Mouse (Mus musculus) gastrocnemius, postnatal 4 days (tissue): Measurements from ENCODE around the gene Mia3. TPM values are rescaled to one million over a fixed set of nuclear protein-coding genes. Genes with fewer than 3 reads are reported as not detected.
"Not testable (repeated sequence)": the region's sequence is repeated elsewhere in the genome, so short reads cannot be mapped to it uniquely, and the experiment has no call there.

ENCODE experiments used
- DNase-seq, 2 experiments: peaks; one replicate each; pipeline ENCODE4 v3.0.0; 2021 to 2022; ENCODE audit warnings: low spot score in 2 of 2, mixed read lengths in 2 of 2
- long read RNA-seq, 2 experiments: library from polyadenylated mRNA; stranded (forward); transcript quantifications; one replicate each; pipeline ENCODE4 v2.0.0; 2021
- total RNA-seq, 2 experiments: library from RNA; stranded (reverse); gene quantifications; 2 replicates each; pipeline ENCODE4 v1.2.3; 2021

Gene Mia3
- total RNA-seq, result 100 to 1,000 TPM; 140 to 149 TPM
- long read RNA-seq, experiment 1, partial matches to known transcripts, result 1 of 5 reads
- long read RNA-seq, experiment 1, other reads (novel, unspliced or antisense), result 4 of 5 reads
- long read RNA-seq, experiment 2, partial matches to known transcripts, result 1 of 9 reads
- long read RNA-seq, experiment 2, other reads (novel, unspliced or antisense), result 8 of 9 reads

DNA sequence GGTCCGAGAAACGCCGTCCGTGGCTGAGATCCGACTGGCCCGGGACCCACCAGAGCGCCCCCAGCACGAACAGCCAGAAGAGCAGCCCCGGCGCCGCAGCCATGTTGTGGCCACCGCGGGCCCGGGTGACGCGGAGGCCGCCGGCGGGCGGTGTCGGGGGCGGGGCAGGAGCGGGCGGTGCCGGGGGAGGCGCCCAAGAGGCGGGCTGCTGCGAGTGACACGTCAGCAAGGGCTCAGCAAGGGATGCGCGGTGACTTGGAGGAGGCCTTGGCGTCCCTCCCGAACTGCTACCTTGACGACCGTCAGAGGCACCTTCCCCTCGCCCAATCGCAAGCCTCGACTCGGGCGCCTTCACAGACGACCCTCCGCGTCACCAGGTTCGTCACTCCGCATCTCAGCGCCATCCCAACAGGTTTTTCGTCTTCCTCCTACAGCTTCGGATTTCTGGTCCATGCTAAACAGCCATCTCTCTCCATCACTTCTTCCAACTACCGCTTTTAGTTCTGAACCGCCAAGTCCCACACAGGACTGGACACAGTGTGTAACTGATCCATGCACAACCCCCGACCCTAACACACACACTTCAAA is at the start of gene Mia3:
Mia3 (minus strand) TSS at position 127 of the 588 bp plus-strand sequence.
- peak; percentile 93 to 94 for DNase-seq

DNA sequence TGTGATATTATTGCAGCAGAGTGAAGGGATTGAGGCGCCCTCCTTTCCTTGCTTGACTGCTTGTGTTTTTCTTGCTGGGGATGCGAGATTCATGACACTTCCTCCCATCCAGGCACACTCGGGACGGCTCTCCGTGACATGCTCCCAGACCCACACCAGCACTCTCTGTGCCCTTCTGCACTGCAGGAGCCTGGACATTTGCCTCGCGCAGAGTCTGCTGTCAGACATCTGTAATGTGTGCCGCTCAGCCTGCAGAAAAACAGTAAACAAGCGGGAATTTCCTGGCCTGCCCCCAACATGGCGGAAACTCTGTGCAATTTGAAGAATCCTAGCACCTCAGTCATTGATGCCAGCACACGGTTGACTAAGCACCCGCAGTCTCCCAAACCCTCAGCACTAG is 48.5 kb upstream of the Mia3 start, which contains the start of gene Hhipl2:
Hhipl2 (plus strand) TSS at position 343 of the 400 bp plus-strand sequence.
- no peak for DNase-seq

DNA sequence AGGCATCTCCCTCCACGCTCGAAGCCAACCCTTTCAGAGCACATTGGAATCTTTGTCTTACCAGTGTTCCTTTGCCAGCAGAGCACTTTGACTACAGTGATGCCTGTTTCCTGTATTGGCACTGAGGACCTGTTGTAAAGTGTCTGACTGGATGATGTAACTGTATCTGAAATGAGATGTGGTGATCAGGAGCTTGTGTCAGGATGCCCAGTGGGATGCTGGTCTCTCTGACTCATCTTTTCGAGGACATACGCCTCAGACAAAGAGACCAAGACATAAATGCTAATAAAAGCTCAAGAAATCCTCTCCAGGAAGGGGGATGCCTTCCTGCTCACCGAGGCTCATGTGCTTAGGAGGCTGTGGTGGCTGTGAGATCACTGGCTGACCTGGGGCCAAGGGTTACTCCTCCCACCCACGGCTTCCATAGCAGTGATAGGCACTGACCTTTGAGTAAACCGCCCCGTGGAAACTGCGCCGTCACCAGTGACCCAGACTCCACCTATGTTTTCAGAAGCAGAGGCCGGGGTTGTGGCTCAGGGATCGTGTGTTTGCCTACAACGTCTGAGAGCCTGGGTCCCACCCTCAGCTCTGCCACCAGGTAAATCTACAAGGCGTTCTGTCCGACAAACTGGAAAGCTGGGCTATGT is 44.9 kb upstream of the Mia3 start:
- DNase-seq, result no peak

DNA sequence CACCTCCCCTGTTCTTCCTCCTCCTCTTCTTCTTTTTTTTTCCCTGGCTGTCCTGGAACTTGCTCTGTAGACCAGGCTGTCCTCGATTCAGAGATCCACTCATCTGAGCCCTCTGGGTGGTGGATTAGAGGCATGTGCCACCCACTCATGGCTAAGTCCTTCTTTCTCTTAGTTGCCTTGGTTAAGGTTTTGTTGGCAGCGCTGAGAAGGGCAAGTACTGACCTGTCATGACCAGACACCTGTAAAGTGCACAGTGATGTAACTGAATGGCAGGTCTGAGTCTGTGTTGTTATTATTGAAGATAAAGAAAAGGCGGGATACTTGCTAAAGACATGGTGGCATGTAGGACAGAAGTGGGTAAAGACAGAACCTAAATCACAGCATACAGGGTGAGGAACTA is 34.0 kb upstream of the Mia3 start:
- no peak for DNase-seq

DNA sequence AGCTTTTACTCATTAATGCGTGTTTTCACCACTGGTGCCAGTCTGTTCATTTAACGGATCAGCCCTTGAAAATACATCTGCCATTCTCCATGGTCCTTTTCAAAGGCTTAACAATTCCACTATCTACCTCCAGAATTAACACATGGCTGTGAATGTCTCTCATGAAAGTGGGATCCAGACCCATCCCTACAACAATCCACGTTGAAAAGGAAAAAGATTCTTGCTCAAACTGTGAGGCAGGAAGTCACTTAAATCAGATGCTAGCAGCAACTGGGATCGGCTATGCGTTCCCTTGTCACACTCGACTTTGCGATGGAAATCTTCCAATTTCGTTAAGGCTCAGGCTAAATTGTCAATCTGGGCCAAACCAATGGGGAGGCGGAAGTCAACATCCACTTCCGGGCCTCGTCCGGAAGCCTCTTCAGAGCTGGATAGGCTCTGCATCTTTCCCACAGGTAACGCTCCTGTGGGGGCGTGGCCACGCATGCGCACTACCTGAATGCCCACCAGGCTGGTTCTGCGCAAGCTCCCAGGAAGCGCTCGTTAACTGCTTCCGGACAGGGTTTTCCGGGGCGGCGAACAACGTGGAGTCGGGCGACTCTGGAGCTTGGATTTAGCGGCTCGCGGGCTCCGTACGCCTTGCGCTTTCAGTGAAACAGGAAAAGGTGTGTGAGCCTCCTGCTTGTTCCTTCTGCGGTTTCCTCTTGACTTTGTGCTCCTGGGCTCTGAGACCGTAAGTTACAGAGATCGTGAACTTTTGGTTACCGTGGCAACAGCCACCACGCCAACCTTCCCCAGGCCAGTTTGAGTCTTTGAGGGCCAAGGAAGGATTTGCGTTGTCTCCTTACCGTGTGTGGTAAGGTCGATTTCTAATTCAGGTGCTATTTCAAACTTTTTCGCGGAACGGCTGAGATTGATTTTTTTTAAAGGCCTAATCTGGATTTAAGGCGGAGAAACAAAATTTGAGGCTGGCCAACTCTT is 19.4 kb upstream of the Mia3 start, which contains the start of gene Taf1a:
Taf1a (plus strand) TSS at position 556 of the 981 bp plus-strand sequence.
- DNase-seq, result peak; percentile 73 to 87

DNA sequence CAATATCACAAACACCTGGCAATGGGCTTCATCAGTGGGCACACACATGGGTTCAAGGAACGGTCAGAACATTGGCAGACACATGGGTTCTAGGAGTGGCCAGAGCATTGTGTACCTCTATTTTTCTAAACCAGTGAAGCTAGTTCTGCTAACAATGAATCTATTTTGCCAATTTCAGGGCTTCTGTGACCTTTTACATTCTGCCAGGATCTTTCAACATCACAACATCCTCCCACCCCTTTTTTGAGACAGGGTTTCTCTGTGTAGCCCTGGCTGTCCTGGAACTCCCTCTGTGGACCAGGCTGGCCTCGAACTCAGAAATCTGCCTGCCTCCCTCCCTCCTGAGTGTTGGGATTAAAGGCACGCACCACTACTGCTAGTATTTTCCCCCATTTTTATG is 18.1 kb upstream of the Mia3 start:
- DNase-seq, result not testable (repeated sequence)

DNA sequence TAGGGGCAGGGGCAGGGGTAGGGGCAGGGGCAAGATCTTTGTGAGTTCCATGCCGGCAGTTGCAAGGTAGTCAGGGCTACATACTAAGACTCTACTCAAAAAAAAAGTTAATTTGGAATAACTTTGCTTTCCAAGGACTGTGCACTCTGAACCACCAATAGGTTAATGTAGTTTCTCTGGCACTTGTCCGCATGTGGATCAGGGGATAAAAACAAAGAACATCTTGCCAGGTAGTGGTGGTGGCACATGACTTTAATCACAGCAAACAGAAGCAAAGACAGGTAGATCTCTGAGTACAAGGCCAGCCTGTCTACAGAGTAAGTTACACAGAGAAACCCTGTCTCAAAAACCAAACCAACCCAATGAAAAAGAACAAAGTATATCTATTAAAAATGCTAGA is 13.3 kb upstream of the Mia3 start:
- DNase-seq, result no peak

DNA sequence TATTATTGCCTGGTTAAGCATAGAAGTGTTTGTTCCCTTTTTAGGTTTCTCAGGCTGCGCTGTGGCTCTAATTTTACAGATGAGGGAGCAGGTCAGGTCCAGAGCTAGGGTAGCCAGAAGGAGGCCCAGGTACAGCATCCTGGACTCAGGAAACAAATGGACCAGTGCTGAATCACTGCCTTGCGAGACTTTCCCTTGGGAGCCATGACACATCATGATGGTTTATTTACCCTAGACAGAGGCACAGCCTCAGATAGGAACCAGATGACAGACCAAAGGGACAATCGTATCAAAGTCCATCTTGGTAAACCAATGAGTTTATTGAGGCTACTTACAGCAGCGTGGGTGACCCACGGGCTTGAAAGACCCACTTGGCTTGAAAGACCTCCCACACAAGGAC is 12.5 kb upstream of the Mia3 start:
- DNase-seq, result no peak

DNA sequence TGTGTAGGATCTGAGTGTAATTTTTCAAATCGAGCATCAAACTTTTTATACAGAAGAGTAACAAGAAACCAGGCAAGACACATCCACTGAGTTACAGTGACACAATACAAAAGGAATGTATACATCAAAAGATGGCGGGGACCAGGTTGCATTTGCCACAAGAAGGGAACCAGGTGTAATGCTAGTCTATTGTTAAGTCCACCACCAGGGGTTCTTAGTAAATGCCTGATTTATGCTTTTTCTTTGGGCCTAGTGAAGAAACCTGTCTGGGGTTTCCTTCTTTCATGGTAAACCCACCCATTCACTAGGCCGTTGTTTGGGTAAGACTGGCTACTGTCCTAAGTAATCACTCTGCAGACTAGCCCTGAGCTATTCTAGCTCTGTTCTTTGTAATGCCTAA is 10.0 kb upstream of the Mia3 start:
- not testable (repeated sequence) for DNase-seq

DNA sequence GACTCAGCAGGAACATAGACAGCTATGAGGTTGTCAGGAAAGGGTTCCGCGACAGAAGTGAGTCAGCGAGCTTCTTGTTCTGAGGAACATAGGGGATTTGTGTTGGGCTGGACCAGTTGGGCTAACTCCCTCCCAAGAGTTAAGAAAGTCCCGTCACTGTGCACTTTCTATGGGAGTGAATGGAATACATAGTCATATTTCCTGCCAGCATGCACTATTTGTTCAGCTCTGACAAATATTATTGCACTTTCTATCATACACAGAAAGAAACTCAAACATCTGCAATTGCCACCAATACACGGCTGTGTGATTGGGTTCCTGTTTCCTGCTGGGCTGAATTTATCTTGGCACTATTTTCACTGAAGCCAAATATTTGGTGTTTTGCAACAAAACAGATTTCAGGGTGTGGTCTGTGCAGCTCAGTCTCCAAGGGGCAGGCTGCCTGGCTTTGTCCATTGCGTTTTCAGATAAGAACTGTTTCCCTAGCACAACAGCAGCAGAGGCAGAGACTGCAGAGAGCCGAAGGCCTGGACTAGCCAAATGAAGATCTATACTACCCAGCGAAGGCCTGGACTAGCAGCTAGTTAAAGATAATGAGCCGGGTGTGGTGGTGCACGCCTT is 9.1 kb upstream of the Mia3 start:
- no peak for DNase-seq

DNA sequence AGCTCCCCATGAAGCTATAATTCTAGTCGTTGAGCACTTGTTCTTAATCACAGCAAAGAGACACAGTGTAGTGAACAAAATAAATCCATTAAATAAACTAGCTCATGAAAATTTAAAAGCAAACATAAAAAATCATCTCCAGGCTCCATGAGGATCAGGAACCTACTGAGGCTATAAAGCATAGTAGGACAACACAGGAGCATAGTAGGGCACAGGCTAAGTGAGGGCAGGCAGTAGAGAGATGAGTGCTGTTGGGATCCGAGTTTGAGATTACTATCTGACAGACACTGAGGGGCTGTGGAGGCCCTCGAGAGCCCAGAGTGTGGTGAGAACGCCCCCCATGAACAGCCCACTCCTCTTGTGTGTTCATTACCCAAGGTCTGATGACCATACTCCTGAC is 7.7 kb upstream of the Mia3 start:
- DNase-seq, result no peak

DNA sequence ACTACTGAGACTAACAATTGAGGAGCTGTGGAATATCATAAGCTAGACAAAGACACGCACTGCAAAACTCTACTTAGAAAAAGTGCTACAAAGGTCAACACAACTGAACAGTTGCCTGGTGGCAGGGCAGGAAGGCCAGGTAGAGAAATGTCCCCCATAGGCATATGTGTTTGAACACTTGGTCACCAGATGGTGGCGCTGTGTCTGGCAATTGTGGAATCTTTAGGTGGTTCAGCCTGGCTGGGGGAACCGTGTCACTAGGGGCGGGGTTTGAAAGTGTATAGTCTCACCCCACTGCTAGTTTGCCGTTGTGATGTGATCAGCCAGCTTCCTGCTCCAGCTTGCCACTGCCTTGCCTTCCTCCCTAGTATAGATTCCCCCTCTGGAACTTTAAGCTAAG is 5.4 kb upstream of the Mia3 start:
- no peak for DNase-seq

DNA sequence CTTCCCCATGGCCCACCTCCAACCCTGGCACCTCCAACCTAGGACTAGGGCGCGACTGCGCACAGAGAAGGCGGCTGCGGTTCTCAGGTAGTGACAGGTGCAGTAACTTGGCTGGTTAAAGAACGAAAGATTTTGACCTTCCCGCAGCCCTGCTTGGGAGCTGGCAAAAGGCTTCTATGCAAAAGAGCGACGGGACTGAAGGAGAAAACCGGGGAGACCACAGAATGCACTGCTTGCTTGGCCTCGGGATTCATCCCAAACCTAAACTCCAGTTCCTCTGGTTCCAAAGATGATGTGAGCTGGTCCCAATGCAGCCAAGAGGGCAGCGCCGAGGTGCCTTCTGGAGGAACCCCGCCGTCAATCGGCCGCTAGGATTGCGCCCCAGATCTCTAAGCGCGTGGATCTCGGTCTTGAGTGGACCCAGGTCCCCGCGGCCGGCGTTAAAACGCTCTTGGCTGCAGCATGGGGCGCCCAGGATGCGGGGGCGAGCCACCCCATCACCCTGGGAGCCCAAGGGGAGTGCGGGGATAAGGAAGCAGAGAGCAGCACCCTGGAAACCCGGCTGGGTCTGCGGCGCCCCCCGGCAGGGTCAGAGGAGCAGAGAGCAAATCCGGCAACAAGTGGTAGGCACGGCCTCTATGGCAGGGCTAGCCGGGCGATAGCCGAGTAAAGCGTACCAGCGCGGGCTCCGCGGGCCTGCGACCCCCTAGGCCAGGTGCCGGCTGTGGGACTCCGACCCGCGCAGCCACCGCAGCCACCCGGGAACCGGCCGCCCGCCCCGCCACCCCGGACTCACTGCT is 552 bp downstream of the Mia3 start:
- DNase-seq, result peak in 1 of 2 experiments; percentile 23

DNA sequence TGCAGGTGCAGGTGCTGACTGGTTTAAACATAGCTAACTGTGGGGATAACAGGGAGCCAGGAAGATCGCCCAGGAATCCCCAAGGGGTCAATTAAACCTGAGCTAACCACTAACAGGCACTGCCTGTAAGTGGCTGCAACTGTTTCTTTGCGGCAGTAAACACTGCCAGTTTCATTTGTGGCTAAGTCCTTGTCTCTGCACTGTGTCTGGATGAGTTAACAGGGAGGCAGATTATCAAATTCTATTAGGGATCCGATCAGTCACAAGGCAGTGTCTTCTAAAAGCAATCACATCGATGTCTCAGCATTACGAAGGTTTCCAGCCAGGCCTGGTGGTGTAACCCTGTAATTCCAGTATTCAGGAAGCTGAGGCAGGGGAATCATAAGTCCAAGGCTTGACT is 3.0 kb downstream of the Mia3 start:
- DNase-seq, result no peak

DNA sequence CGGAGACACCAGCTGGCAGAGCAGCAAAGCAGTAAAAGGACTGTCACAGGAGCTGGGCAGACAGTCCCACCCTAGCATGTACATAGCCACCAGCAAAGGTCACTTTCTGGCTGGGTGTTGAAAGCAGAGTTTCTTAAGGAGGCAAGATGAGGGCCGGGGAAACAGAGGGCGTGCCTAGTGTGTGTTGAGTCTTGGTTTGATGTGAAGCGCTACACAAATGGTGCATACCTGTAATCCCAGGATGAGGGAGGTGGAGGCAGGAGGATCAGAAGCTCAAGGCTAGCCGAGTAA is 5.8 kb downstream of the Mia3 start:
- no peak for DNase-seq

DNA sequence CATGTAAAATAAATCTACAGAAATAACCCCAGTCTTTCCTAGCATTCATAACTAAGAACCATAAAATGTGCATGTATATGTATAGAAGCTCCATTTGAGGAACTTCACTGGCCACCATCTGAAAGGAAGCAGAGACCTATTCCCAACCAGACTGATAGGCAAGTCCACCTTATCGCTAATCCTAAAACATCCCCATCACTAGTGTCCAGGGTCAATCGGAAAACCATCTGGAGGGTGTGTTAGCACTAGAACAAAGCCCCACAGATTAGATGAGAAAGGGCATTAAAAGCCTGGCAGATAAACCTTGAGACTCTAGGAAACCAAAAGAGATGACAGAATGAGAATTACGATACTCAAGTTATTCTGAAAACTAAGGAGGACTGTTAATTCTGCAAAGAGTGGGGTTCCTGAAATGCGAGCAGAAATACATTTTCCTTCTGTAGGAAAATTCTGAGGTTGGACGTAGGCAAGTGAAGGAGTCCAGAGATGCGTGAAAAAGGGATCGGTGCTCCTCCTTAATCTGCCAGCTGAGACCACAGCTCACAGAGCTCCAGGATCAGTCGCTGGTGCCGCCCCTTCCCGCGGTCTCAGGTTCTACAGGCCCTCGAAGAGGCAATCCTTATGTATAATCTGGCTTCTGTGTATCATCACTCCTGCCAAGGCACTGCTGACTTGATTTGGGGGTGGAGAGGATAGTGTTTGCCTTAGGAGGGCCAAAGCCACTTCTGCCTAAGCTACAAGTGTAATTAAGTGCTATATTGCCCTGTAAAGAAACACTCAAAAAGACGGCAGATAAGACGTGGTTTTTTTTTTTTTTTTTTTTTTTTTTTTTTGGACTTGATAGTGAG is 6.4 kb downstream of the Mia3 start:
- DNase-seq, result no peak

DNA sequence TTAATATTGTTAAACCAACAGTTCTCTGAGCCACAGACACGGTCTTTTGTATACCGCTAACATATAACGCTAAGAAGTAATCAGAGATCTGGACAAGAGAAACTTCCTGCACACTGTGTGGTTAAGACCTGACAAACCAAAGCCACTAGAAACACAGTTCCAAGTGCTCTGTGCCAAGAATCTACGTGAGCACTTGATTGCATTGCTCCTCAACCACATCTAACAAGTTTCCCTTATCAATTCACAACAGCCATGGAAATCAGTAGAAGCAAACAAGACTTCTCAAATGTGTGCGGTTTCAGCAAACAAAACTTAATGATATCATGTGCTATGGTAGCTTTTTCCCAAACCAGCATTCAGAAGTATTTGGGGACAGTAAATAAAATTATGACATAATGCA is 7.1 kb downstream of the Mia3 start:
- DNase-seq, result no peak

DNA sequence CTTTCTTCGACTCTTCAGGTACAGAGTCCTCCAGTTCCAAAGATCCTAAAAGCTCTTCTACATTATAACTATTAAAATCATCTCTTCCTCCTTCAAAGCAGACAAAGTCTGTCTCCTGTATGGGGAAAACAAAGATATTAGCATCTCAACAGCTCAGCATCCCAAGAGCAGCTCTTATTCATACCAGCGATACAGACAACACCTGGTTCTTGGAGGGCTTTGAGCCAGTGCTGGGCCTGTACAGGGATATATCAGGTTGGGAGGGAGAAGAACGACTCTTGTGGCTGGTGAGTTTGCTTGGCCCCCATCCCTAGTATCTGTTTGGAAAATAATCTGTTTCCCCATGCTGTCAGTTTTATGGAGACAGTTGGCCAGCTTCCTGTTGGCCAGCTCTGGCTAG is 10.5 kb downstream of the Mia3 start:
- no peak for DNase-seq

DNA sequence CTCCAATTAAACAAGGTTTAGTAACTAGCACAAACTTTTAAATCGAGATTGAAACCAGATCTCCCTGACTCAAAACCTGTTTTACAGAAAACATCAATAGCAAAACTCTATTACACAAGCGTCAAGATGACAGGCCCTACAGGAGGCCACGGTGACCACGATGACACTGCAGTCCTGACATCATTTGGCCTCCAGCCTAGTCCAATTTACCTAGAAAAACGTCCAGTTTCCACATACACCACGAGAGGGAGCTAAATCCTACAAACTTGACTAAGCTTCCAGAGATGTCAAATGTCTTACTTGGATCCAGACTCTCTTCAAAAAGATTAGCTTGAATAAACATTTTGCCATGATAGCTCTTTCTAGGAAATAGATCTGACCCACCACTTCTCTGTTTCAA is 19.5 kb downstream of the Mia3 start:
- DNase-seq, result peak; percentile 27 to 50

DNA sequence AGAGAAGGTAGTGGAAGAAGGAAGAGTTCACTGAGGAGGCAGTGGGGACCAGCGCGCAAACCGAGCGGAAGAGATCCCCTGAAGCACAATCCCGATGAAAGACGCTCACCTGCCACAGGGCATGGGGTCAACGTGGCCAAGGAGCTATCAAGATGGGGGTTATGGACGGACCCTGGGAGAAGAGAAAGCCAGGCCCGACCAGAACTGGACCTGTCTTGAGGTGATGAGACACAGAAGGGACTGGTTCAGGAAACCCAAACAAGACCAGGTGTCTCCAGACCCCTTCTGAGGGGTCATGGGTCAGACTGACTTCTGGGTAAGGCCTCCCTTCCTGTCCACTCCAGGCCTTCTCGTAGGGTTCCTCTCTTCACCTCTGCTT is 23.5 kb downstream of the Mia3 start:
- DNase-seq, result no peak
